Mouse (Mus musculus) lung, adult 2 months (tissue): ENCODE data around the gene Hecw2. TPM values are rescaled to one million over a fixed set of nuclear protein-coding genes. Genes with fewer than 3 reads are reported as not detected.

Source experiments
- DNase-seq: peaks from one replicate; pipeline ENCODE4 v3.0.0; 2022
- H3K4me1 ChIP-seq: fragments of 200-500 bp; 2 replicates; pipeline ENCODE4 v1.6.1; 2011; ENCODE audit warnings: low read length; ENCODE audit not compliant: control insufficient read depth, insufficient read depth
- H3K4me3 ChIP-seq: fragments of 200-500 bp; replicated peaks from 2 replicates; pipeline ENCODE3; 2011; ENCODE audit warnings: low read depth, mild to moderate bottlenecking, control low read depth, low read length; ENCODE audit errors: extremely low read depth
- CTCF ChIP-seq: fragments of 200-500 bp; IDR thresholded peaks from 2 replicates; pipeline ENCODE4 v1.5.1; 2011; ENCODE audit warnings: mild to moderate bottlenecking, low read length, control low read depth; ENCODE audit not compliant: insufficient read depth
- POLR2A ChIP-seq: fragments of 200-500 bp; IDR thresholded peaks from 2 replicates; pipeline ENCODE4 v1.6.1; 2011; ENCODE audit warnings: low read depth, mild to moderate bottlenecking, control low read depth, low read length, borderline replicate concordance; ENCODE audit errors: extremely low read depth
- WGBS: fragments of 180-500 bp; shearing (Covaris S2); methylation state at CpG from one replicate; pipeline ENCODE4 v1.1.7; 2018; 5-methylcytosine and 5-hydroxymethylcytosine counted together
- polyA plus RNA-seq: library from polyadenylated mRNA; depleted of rRNA; stranded (reverse); fragments of >200 nt; gene quantifications from 2 replicates; pipeline ENCODE4 v1.2.3, GENCODE M21; 2012

Gene Hecw2
- polyA plus RNA-seq, 1 experiment: 5.8 TPM

GRCm38 (mm10) chr1:53794279-53794678 lies 400.7 kb downstream of the Hecw2 start:
- DNase-seq: no peak
- WGBS: 72% methylated on average over 2 of the region's 2 CpGs
- Histone ChIP-seq H3K4me3 (no peak overlapping the region), H3K4me1 (no peaks in the 10 kb centered on the region)
- TF ChIP-seq POLR2A (no peak), CTCF (no peak)

DNA sequence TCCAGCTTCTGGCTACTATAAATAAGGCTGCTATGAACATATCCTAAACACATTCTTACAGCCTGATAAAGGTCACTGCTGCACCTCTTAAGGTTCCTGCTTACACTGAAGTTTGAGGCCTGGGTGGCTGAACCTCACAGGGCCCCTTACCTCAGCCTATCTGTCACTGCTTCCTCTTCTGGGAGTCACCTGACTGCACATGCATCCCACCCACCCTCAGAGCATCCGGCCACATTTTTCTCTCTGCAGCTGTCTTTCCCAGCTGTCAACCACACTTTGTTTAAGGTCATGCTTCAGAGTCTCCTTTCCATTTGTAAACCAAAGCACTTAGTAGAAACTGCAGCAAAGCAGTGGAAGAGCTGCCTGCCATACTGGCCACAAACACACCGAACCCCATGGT lies 403.6 kb downstream of the Hecw2 start:
- no peak for DNase-seq
- no peaks in the 10 kb centered on the region for H3K4me1 ChIP-seq
- WGBS: 64% methylated on average over 2 of the region's 2 CpGs
- H3K4me3 ChIP-seq: no peak overlapping the region
- TF ChIP-seq POLR2A: no peak
- TF ChIP-seq CTCF: no peak

GRCm38 (mm10) chr1:53784721-53785418 lies 410.1 kb downstream of the Hecw2 start, which contains the start of gene Stk17b:
Stk17b (minus strand) TSS chr1:53785224.
- under 1% methylated on average over 75 of the region's 81 CpGs for WGBS
- peak; percentile 79 for DNase-seq
- Histone ChIP-seq H3K4me1 (no peaks in the 10 kb centered on the region), H3K4me3 (peak within 1 kb of the TSS; percentile 72)
- TF ChIP-seq POLR2A: peak; percentile 88
- no peak for TF ChIP-seq CTCF

DNA sequence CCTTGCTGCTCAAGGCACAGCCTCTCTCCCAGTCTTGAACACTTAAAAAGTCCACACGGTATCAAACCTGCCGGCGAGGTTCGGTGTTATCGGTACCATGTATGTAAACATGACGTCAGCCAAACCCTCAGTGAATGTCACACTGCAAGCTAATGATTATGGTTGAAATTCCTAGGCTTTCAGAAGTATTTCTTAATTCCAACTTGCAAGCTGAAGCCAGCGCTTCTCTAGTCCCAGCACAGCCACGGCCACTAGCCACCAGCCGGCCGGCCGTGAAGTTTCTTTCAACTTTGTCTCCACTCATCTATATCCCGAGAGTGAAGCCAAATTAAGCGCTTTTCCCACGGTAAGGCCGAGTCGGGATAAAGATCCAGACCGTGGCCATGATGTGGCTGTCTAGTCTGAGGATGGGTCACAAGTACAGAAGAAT lies 410.7 kb downstream of the Hecw2 start:
- TF ChIP-seq POLR2A (no peak), CTCF (no peak)
- DNase-seq: no peak
- Histone ChIP-seq H3K4me1 (no peaks in the 10 kb centered on the region), H3K4me3 (peak overlapping the region; percentile 72)
- under 1% methylated on average over 17 of the region's 17 CpGs for WGBS

DNA sequence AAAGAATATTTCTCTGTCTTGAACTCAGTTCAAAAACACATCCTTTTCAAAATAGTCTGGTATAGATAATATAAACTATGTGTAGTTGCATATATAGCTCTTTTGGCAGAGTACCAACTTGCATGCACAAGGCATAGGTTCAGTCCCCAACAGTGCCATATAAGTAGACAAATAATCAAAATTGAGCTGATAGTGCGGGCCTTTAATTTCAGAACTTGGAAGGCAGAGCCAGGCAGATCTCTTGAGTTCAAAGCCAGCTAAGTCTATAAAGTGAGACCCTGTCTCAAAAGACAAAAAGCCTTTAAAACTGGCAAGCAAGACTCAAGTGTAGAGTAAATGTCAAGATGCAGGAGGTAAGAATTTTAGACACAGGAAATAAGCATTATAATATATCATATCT lies 412.0 kb downstream of the Hecw2 start:
- TF ChIP-seq CTCF (no peak), POLR2A (no peak)
- H3K4me1 ChIP-seq: no peaks in the 10 kb centered on the region; the same call in 1 of the 2 replicates
- 92% methylated on average over 1 of the region's 1 CpGs for WGBS
- DNase-seq: no peak
- H3K4me3 ChIP-seq: peak overlapping the region; percentile 46

DNA sequence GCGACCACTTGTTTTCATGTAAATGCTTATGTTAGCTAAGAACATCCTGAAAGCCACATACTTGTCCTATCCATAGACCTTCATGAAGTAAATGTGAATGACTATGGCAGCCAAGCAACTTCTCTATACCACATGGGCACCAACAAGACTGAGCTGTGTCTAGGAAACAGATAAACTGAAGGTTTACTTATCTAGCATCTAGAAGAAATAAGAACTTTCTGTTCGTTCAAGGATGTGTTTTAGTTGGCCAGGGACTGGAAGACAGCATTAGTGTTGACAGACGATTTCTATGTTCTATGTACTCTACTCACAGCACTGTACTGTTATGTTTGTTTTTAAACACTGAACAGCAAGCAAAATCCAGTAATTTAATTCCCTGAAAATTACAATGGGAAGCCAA lies 412.9 kb downstream of the Hecw2 start:
- no peak for TF ChIP-seq POLR2A
- TF ChIP-seq CTCF: no peak
- no peak for DNase-seq
- 65% methylated on average over 3 of the region's 3 CpGs for WGBS
- no peaks in the 10 kb centered on the region; the same call in 1 of the 2 replicates for H3K4me1 ChIP-seq
- H3K4me3 ChIP-seq: no peak overlapping the region

DNA sequence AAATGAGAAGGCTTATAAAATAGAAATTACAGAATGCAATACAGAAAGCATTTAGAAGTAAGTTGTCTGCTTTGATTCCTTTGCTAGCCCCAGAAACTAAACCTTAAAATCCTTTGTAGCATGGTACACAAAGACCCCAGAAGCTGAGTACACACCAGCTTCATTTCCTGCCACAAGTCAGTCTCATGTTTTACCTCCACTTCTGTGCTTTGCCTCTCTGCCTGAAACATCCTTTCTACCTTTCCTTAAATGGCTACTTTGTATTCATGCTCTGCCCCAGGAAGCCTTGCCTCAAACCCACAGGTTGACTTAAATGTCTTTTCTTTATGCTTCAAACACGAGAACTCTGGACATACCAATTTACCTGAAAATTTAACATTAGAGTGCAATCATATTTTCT lies 413.7 kb downstream of the Hecw2 start:
- no peak for TF ChIP-seq POLR2A
- TF ChIP-seq CTCF: no peak
- DNase-seq: no peak
- WGBS: 69% methylated on average over 1 of the region's 1 CpGs
- Histone ChIP-seq H3K4me1 (no peaks in the 10 kb centered on the region; the same call in 1 of the 2 replicates), H3K4me3 (no peak overlapping the region)

GRCm38 (mm10) chr1:53776176-53776905 lies 418.6 kb downstream of the Hecw2 start:
- Histone ChIP-seq H3K4me1 (no peaks in the 10 kb centered on the region; the same call in 1 of the 2 replicates), H3K4me3 (no peak overlapping the region)
- 81% methylated on average over 7 of the region's 7 CpGs for WGBS
- DNase-seq: no peak
- no peak for TF ChIP-seq POLR2A
- TF ChIP-seq CTCF: no peak

DNA sequence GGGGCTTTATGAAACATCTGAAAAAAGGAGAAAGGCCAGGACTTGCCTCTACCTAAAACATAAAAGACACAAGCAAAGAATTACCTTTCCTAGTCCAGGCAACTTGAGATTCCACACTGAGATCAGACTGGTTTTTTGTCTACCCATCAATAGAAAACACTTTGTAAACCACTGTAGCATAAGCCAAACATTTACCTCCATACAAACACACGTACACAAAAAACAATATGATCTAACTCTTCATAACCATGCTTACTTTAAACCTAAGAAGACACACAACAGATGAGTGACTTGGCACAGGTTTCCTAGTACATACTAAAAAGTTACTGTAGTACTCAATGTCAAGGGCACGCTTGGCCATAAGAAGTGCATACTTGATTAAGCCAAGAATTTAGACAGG lies 419.4 kb downstream of the Hecw2 start:
- TF ChIP-seq CTCF (no peak), POLR2A (no peak)
- no peak overlapping the region for H3K4me3 ChIP-seq
- WGBS: 68% methylated on average over 2 of the region's 2 CpGs
- DNase-seq: no peak
- H3K4me1 ChIP-seq: no peaks in the 10 kb centered on the region; the same call in 1 of the 2 replicates
